Mouse (Mus musculus) intestine, postnatal 0 days (tissue): ENCODE measurements around the gene Hist1h2bh. TPM values are rescaled to one million over a fixed set of nuclear protein-coding genes. Genes with fewer than 3 reads are reported as not detected.
A peak's percentile ranks its signal among the peaks of the same experiment; 100 is the strongest.

Source experiments
- ATAC-seq: fragments of 200-750 bp; cut with Nextera tagmentation; 2 replicates; pipeline ENCODE4 v1.8.0; 2017; ENCODE audit warnings: mild to moderate bottlenecking, moderate TSS enrichment, moderate library complexity
- H3K27ac ChIP-seq: fragments of 300-500 bp; sonication (generic); 2 replicates; pipeline ENCODE4 v1.5.1; 2014; ENCODE audit warnings: mild to moderate bottlenecking, low read depth, low read length, moderate library complexity
- H3K27me3 ChIP-seq: fragments of 300-500 bp; sonication (generic); replicated peaks from 2 replicates; pipeline ENCODE4 v1.6.1; 2014; ENCODE audit warnings: low read length, mixed read lengths; ENCODE audit not compliant: control insufficient read depth, insufficient read depth
- H3K36me3 ChIP-seq: fragments of 300-500 bp; sonication (generic); 2 replicates; pipeline ENCODE4 v1.6.1; 2014; ENCODE audit warnings: mild to moderate bottlenecking, moderate library complexity; ENCODE audit not compliant: control insufficient read depth, insufficient read depth
- H3K4me1 ChIP-seq: fragments of 300-500 bp; sonication (generic); replicated peaks from 2 replicates; pipeline ENCODE4 v1.6.1; 2014; ENCODE audit warnings: antibody characterized with exemption, low read length, mixed read lengths; ENCODE audit not compliant: control insufficient read depth, insufficient read depth
- H3K4me2 ChIP-seq: fragments of 300-500 bp; sonication (generic); replicated peaks from 2 replicates; pipeline ENCODE4 v1.6.1; 2014; ENCODE audit warnings: low read depth, mild to moderate bottlenecking, moderate library complexity
- H3K4me3 ChIP-seq: fragments of 300-500 bp; sonication (generic); 2 replicates; pipeline ENCODE4 v1.5.1; 2014; ENCODE audit warnings: low read depth, low read length
- H3K9ac ChIP-seq: fragments of 300-500 bp; sonication (generic); 2 replicates; pipeline ENCODE4 v1.6.1; 2014; ENCODE audit warnings: mild to moderate bottlenecking, low read depth, low read length
- H3K9me3 ChIP-seq: fragments of 300-500 bp; sonication (generic); 2 replicates; pipeline ENCODE4 v1.6.1; 2016; ENCODE audit warnings: mixed run types; ENCODE audit not compliant: control insufficient read depth
- CTCF ChIP-seq: sonication (generic); IDR thresholded peaks from 2 replicates; pipeline ENCODE4 v1.5.1; 2016; ENCODE audit warnings: low read depth, mild to moderate bottlenecking, control low read depth, antibody characterized with exemption, moderate library complexity
- WGBS: fragments of 180-500 bp; shearing (Covaris S2); extraction: QIAGEN DNeasy Blood & Tissue Kit; methylation state at CpG from one replicate; pipeline ENCODE4 v1.1.7; 2014; 5-methylcytosine and 5-hydroxymethylcytosine counted together
- microRNA-seq: library from miRNA; unstranded; fragments of <30 nt; microRNA quantifications from one replicate; pipeline ENCODE4, GENCODE M21; 2016
- polyA plus RNA-seq: library from polyadenylated mRNA; unstranded; fragments of >200 nt; fragmentation: Nextera tagmentation; extraction: Ambion mirVana; gene quantifications from 2 replicates; pipeline ENCODE4 v1.2.1, GENCODE M21; 2015

The Hist1h2bh gene
- polyA plus RNA-seq, 1 experiment from 2014 or later = 0.23 TPM

DNA sequence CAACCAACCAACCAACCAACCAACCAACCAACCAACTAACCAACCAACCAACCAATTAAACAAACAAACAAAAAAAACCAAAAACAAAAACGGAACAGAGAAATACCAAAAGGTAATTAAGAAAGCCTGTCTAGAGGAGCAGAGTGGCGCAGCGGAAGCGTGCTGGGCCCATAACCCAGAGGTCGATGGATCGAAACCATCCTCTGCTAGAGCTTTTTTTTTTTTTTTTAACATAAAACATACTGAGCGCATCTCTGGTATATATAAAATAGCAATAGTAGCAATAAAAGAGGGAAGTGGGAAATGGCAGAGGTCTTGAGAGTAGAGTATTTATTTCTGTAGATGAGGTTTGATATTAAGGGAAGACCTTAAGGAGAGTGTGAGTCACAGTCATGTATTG lies 43.2 kb downstream of the Hist1h2bh start:
- Histone ChIP-seq H3K9me3 (no peaks in the 10 kb centered on the region), H3K36me3 (no peaks in the 10 kb centered on the region), H3K9ac (no peak overlapping the region), H3K4me1 (no peaks in the 10 kb centered on the region; the same call in 1 of the 2 replicates), H3K4me2 (no peak overlapping the region), H3K27me3 (no peaks in the 10 kb centered on the region), H3K27ac (no peak overlapping the region), H3K4me3 (no peak overlapping the region)
- ATAC-seq = no peak
- WGBS = 33% methylated on average over 7 of the region's 7 CpGs
- no peak for TF ChIP-seq CTCF

DNA sequence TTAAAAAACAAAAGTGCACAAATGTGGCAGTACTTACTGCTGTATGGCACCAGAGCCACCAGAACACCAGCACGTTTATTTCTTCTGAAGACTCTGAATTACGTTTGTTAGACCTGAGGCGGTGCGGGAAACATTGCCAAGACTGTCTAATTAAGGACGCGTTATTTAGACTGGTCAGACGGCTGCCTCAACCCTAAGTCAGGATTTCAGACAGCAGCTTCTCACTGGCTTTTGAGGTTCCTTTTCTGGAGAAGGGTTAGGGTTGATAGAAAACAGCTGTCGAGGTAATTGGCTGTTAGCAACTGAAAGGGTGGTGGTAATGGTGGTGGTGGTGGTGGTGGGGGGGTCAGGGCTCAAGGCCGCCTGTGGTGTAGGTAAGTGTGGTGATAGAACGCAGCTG lies 44.5 kb downstream of the Hist1h2bh start:
- no peaks in the 10 kb centered on the region for H3K27me3 ChIP-seq
- H3K4me3 ChIP-seq = peak overlapping the region; percentile 32
- H3K27ac ChIP-seq = no peak overlapping the region
- no peaks in the 10 kb centered on the region for H3K36me3 ChIP-seq
- no peak for TF ChIP-seq CTCF
- no peak overlapping the region for H3K9ac ChIP-seq
- no peaks in the 10 kb centered on the region; the same call in 1 of the 2 replicates for H3K4me1 ChIP-seq
- no peak for ATAC-seq
- H3K9me3 ChIP-seq = no peaks in the 10 kb centered on the region
- H3K4me2 ChIP-seq = peak overlapping the region; percentile 62
- 13% methylated on average over 10 of the region's 10 CpGs for WGBS

DNA sequence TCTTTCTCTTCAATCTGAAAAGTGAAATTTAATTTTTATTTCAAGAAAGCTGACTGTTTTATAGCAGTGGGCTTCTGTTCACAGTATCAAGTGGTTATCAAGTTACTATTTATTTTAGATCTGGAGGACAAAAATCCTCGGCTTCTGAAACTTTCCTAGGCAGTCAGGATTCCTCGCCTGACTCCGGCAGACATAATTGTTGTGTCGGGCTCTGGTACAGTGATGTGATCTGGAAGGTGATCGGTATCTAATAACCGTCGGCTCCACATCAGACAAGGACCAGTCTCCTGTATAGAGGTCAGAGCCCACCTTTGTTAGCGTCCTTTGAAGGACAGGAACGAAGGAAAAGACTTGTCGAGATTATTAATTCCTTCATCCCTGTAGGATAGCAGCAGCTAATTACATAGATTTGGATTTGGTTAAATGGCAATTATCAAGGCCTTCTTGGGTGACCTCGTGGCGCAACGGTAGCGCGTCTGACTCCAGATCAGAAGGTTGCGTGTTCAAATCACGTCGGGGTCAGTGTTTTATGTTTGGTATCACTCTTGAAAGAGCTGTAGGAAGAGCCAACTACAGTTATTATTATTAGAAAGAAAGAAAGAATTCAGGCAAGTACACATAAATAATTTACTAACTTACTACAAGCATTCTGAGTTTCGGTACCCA lies 45.4 kb downstream of the Hist1h2bh start:
- no peak overlapping the region for H3K9ac ChIP-seq
- peak overlapping the region; percentile 62 for H3K4me2 ChIP-seq
- no peak for TF ChIP-seq CTCF
- H3K36me3 ChIP-seq = no peaks in the 10 kb centered on the region
- H3K27me3 ChIP-seq = no peaks in the 10 kb centered on the region
- WGBS = 14% methylated on average over 19 of the region's 19 CpGs
- no peaks in the 10 kb centered on the region for H3K9me3 ChIP-seq
- ATAC-seq = no peak
- H3K27ac ChIP-seq = no peak overlapping the region
- no peaks in the 10 kb centered on the region; the same call in 1 of the 2 replicates for H3K4me1 ChIP-seq
- peak overlapping the region; percentile 32 for H3K4me3 ChIP-seq

DNA sequence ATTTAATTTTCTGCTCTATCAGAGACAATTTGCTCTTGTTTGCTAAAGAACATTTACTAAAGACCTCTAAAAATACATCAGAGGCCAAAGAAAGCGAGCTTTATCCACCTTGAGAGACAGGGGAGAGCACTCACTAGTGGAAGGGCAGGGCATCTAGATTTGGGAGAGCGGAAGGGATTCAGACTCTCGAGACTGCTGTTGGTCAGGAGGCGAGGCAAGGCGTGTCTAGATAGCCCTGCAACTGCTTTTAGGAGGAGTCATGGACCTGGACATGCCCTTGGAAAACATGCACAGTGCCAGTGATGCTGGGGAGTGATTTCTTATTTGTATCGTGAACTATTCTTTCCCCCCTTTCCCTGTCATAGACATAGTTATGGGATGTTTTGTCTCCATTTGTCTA lies 47.7 kb downstream of the Hist1h2bh start:
- WGBS = 75% methylated on average over 6 of the region's 6 CpGs
- no peak for TF ChIP-seq CTCF
- H3K27ac ChIP-seq = no peak overlapping the region
- no peaks in the 10 kb centered on the region for H3K27me3 ChIP-seq
- ATAC-seq = no peak
- H3K9me3 ChIP-seq = no peaks in the 10 kb centered on the region
- no peak overlapping the region for H3K4me2 ChIP-seq
- H3K9ac ChIP-seq = no peak overlapping the region
- no peaks in the 10 kb centered on the region for H3K36me3 ChIP-seq
- no peaks in the 10 kb centered on the region; the same call in 1 of the 2 replicates for H3K4me1 ChIP-seq
- no peak overlapping the region for H3K4me3 ChIP-seq

DNA sequence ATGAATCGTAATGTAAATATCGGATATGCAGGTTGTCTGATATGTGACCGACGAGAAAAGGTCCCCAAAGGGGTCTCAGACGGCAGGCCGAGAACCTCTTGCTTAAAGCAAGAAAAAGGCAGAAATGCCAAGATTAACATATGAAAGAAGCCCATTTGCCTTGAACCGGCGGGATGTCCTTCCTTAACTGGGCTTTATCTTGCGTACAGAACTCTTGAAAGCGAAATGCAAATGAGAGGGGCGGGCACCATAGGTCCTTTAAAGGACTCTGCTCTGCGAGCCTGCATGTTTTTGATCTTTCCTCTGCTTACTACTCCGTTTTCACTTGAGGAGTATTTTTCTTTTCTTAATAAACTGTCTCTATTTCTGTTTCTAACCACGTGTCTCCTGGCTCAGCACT lies 51.2 kb downstream of the Hist1h2bh start:
- Histone ChIP-seq H3K27ac (no peak overlapping the region), H3K4me3 (peak overlapping the region; percentile 20; the same call in 1 of the 2 replicates), H3K4me1 (no peaks in the 10 kb centered on the region), H3K36me3 (no peaks in the 10 kb centered on the region), H3K27me3 (no peaks in the 10 kb centered on the region), H3K4me2 (peak overlapping the region; percentile 55), H3K9ac (no peak overlapping the region), H3K9me3 (no peaks in the 10 kb centered on the region)
- TF ChIP-seq CTCF = no peak
- no peak for ATAC-seq
- 23% methylated on average over 14 of the region's 14 CpGs for WGBS

Small RNA genes within 50 kb of the gene (microRNA-seq; reads per million reads assigned to microRNA genes)
- not detected for gene Gm44297
- gene Gm44359 = not detected
- gene Gm44394 = not detected
- not detected for gene n-TStga1

Other genes starting within 250 kb of the Hist1h2bh start
- 15.6 and 17.2 TPM in 2 replicates for gene Zfp322a, start 174.2 kb downstream of the Hist1h2bh start, polyA plus RNA-seq
- 5.1 and 5.6 TPM in 2 replicates for gene Abt1, start 119.5 kb downstream of the Hist1h2bh start, polyA plus RNA-seq
- gene Btn1a1, start 77.5 kb downstream of the Hist1h2bh start, polyA plus RNA-seq = not detected in 2 replicates
- not detected in 2 replicates for gene Btn2a2, start 54.5 kb downstream of the Hist1h2bh start, polyA plus RNA-seq
- 6.1 and 8.1 TPM in 2 replicates for gene Hist1h4h, start 12.3 kb downstream of the Hist1h2bh start, polyA plus RNA-seq
- gene Hist1h2af, start 9.5 kb downstream of the Hist1h2bh start, polyA plus RNA-seq = 2.7 and 3.0 TPM in 2 replicates
- 1.2 and 2.1 TPM in 2 replicates for gene Hist1h3g, start 8.0 kb downstream of the Hist1h2bh start, polyA plus RNA-seq
- 0.37 TPM in 1 of 2 replicates, not detected in the other for gene Hist1h3f, start 660 bp upstream of the Hist1h2bh start, polyA plus RNA-seq
- gene Hist1h4f, start 8.3 kb upstream of the Hist1h2bh start, polyA plus RNA-seq = 0.46 TPM in 1 of 2 replicates, not detected in the other
- gene Hist1h1d, start 9.9 kb upstream of the Hist1h2bh start, polyA plus RNA-seq = 0.13 and 0.21 TPM in 2 replicates
- 2.2 and 2.4 TPM in 2 replicates for gene Hist1h3e, start 19.0 kb upstream of the Hist1h2bh start, polyA plus RNA-seq
- gene Hist1h2ae, start 27.8 kb upstream of the Hist1h2bh start, polyA plus RNA-seq = 17.7 and 24.0 TPM in 2 replicates
- 3.1 and 4.4 TPM in 2 replicates for gene Hist1h2bg, start 28.0 kb upstream of the Hist1h2bh start, polyA plus RNA-seq
- gene Hist1h2bf, start 30.8 kb upstream of the Hist1h2bh start, polyA plus RNA-seq = 0.64 and 1.3 TPM in 2 replicates
- 0.97 and 1.3 TPM in 2 replicates for gene Hist1h2ad, start 31.0 kb upstream of the Hist1h2bh start, polyA plus RNA-seq
- gene Hist1h3d, start 32.4 kb upstream of the Hist1h2bh start, polyA plus RNA-seq = 1.6 and 2.3 TPM in 2 replicates
- 34.7 and 35.3 TPM in 2 replicates for gene Hist1h4d, start 38.2 kb upstream of the Hist1h2bh start, polyA plus RNA-seq
- gene Hist1h2be, start 77.7 kb upstream of the Hist1h2bh start, polyA plus RNA-seq = 0.30 and 0.46 TPM in 2 replicates
- gene Hist1h1e, start 79.2 kb upstream of the Hist1h2bh start, polyA plus RNA-seq = 6.8 and 6.9 TPM in 2 replicates
- 0.46 TPM in 2 replicates for gene Hist1h2ac, start 140.6 kb upstream of the Hist1h2bh start, polyA plus RNA-seq
- gene Hist1h2bc, start 140.8 kb upstream of the Hist1h2bh start, polyA plus RNA-seq = 211 and 224 TPM in 2 replicates
- gene Hist1h1t, start 152.4 kb upstream of the Hist1h2bh start, polyA plus RNA-seq = not detected in 2 replicates
- 2.9 and 3.0 TPM in 2 replicates for gene Hist1h4c, start 155.1 kb upstream of the Hist1h2bh start, polyA plus RNA-seq
- 12.5 TPM in 2 replicates for gene Hfe, start 167.5 kb upstream of the Hist1h2bh start, polyA plus RNA-seq
- 105 and 107 TPM in 2 replicates for gene Hist1h1c, start 195.4 kb upstream of the Hist1h2bh start, polyA plus RNA-seq
- gene Hist1h3c, start 202.2 kb upstream of the Hist1h2bh start, polyA plus RNA-seq = 1.2 and 1.4 TPM in 2 replicates
- gene Hist1h2bb, start 203.3 kb upstream of the Hist1h2bh start, polyA plus RNA-seq = 0.37 and 0.48 TPM in 2 replicates
- gene Hist1h2ab, start 207.7 kb upstream of the Hist1h2bh start, polyA plus RNA-seq = 11.7 and 12.1 TPM in 2 replicates
- gene Hist1h3b, start 208.9 kb upstream of the Hist1h2bh start, polyA plus RNA-seq = 1.3 and 1.5 TPM in 2 replicates
- 0.76 and 1.4 TPM in 2 replicates for gene Hist1h4b, start 213.6 kb upstream of the Hist1h2bh start, polyA plus RNA-seq
- 0.43 TPM in 1 of 2 replicates, not detected in the other for gene Hist1h4a, start 217.8 kb upstream of the Hist1h2bh start, polyA plus RNA-seq
- 4.1 and 4.5 TPM in 2 replicates for gene Hist1h3a, start 219.0 kb upstream of the Hist1h2bh start, polyA plus RNA-seq
- 0.60 and 0.85 TPM in 2 replicates for gene Hist1h1a, start 220.3 kb upstream of the Hist1h2bh start, polyA plus RNA-seq
- 0.10 TPM in 1 of 2 replicates, not detected in the other for gene Trim38, start 226.5 kb upstream of the Hist1h2bh start, polyA plus RNA-seq